Mouse (Mus musculus): ENCODE measurements at regions not wholly inside any gene's neighbourhood (a gene's known extent, or its start where the extent isn't known, plus 50 kb on each side); places are given as distances from the start of the nearest gene placed in this dataset.

DNA sequence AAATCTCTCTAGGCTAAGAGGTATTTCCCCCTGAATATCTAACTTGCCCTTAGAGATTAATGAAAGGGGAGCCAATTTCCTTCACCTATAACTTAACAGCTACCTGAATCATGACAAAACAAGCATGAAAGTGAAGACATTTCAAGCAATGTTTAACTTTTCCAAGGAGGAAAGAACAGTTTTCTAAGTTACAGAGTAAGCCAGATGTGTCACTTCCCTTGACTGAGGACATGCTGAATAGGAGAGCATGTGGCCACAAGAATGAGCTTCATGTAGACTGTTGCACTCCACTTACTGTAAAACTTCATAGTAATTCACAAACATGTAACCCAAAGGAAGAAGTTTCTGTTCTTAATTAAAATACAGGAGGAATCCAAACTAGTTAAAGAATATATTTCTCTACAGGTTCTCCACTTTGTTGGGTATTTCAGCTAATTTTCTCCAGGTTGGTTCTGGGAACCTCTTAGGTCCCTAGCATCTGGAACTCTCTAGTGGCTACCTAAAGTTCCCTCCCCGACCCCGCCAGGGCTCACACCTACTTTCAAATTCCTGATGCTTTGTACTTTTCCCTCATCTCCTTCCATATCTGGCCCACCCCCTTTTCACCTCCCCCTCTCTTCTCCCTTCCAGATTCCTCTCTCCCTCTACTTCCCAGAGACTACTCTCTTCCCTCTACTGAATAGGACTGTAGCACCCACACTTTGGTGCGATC lies 142.0 kb upstream of the Tyrp1 start:
- no peak for DNase-seq

DNA sequence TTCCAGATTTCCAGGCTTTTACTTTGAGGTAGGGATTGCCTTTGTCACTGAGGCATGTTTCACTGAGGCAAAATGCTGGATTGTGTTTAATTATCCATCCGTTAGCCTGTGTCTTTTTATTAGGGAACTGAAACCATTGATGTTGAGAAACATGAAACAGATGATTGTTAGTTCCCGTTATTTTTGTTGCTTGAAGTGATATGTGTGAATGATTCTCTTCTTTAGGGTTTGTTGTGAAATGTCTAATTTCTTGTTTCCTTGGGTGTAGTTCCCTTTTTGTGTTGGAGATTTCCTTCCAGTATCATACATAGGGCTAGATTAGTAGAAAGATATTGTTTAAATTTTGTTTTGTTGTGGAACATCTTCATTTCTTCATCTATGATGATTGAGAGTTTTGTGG lies 121.2 kb upstream of the Tyrp1 start:
- DNase-seq = no peak

DNA sequence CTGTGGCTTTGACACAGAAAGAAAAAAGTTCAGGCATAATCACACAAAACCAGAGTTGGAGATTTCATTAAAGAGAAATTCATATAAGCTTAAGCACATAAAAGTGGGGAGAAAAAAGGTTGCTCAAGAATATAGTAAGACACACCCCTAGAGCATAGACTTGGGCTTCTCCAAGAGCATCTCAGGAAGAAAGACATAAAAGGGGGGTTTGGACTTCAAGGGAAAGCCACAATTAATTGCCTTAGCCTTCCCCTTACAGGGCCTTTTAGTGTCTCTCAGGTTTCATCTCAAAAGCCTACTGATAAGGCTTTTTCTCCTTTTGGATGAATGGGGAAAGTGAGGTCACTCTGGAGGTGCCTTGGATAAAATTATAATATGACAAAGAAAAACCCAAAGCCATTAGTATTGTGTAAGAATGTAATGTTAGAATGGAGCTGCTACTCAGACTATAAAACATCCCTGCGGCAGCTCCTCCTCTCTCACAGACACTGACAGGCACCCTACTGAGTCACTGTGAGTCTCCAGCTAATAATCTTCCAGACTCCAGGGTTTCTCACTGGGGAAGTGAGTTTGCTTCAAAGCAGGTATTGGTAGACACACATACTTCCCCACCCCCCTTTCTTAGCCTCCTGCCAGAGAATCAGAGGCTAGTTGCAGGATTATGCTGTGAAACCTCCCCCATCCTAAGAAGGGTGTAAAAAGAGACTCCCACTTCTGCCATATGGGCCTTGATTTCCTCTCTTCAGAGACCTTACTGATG lies 88.8 kb upstream of the Tyrp1 start:
- no peak for DNase-seq

DNA sequence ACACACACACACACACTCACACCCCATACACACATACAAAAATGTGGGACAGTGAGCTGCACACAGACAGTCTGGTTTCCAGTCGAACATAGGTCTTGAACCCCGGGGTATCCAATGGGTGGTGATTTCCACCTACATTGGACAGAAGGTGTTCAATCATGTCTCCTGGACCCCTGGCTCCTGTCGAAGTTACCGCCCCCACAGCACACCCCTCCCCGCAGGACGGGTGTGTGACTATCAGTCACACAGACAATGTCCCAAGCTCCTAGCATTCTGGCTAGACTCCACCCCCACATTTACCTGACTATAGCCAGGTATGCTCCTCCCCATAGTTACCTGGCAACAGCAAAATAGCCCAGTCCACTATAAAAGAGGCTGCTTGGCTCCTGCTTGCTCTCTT lies 81.7 kb upstream of the Tyrp1 start:
- no peak for DNase-seq

DNA sequence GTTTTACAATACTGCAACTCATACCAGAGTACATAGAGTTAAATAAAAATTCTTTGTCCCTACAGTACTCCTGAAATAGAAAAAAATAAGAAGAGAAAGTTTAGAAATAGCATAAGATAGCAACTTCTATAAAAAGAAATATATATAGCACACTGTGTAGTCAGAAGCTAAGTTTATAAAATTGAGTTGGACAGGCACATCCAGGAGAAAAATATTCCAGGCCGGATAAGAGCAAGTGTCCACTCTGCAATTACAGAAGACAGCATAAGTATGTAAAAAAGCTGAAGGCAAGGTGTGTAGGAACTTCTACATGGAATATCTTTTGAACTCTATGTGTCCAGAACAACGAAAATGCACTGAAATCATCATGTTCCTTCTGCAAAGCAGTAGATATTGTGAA lies 77.8 kb upstream of the Tyrp1 start:
- DNase-seq = no peak

DNA sequence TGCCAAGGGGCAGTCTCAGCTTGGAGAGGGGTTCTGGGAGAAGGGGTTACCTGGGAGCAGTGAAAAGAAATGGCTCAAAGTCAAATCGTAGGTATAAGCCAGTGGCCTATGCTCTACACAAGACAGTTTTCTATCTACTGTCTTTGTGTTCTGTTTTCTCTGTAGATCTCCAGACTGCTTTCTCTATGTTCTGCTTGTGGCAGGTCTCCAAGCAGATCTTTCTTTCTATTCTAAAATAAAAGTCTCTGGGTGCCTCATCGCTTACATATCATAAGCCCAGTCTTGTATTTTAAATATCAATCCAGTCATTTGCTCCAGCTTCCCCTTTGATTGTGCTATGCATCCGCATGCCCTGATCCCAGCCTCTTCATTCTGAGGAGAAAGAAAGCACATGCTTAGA lies 69.9 kb upstream of the Tyrp1 start:
- DNase-seq = no peak

GRCm38 (mm10) chr4:80765781-80766180 lies 68.1 kb upstream of the Tyrp1 start:
- peak; percentile 71 for DNase-seq

GRCm38 (mm10) chr4:80767447-80767846 lies 66.5 kb upstream of the Tyrp1 start:
- DNase-seq = no peak

Measured in kidney, postnatal 10 days (tissue).